Mouse (Mus musculus): Measurements from ENCODE around the gene Chil1. TPM values are rescaled to one million over a fixed set of nuclear protein-coding genes. Genes with fewer than 3 reads are reported as not detected.

The Chil1 gene
- total RNA-seq, 2 experiments from 2014 or later: 0.34 to 0.92 TPM

DNA sequence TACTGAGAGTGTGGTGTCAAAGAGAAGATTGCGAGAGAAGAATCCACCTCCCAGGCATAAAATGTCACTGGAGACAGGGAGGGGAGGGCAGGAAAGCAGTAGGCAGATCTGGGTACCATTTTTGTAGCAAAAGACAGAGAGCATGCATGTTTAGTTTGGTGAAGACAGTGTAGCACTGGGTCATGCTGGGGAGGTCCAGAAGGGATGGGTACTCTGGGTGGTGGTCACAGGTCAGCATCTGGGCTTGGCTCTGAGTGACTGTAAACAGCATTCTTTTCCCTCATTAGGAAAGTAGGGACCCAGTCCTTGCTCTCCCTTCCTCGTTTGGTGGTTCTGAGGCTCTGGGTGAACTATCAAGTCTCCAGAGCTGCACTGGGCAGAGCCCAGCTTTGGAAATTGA is 18.5 kb downstream of the Chil1 start:
- DNase-seq (ENCODE audit: low spot score): no peak
- intact Hi-C loops (cut with DNase I): no loop called here

- intact Hi-C loops (cut with DNase I): no loop called here
- DNase-seq (ENCODE audit: low spot score): no peak
These were observed 19.2 kb downstream of the Chil1 start for GRCm38 (mm10) chr1:134200998-134201686.

- intact Hi-C loops (cut with DNase I): no loop called here
- no peak for DNase-seq (ENCODE audit: low spot score)
These were observed 19.9 kb downstream of the Chil1 start for GRCm38 (mm10) chr1:134201751-134202420.

DNA sequence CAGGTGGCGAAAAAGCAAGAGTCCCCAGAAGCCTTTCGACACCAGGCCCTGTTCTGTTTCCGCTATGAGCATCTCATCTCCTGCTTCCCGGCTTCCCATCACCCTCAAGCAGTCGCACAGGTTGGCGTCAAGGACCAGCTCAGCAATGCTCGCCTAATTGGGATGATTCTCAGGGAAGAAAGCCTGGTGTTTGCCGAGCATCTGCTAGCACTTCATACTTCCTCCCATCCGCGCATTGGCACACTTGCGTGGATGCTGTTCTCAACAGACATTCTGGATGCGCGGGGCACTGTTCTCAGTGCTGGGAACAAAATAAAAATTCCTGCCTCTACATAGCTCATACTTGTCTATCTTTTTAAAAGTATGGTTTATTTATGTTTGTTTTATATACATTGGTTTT is 22.3 kb downstream of the Chil1 start:
- no peak for DNase-seq (ENCODE audit: low spot score)
- intact Hi-C loops (cut with DNase I): no loop called here

- intact Hi-C loops (cut with DNase I): no loop called here
- DNase-seq (ENCODE audit: low spot score): no peak
These were observed 23.5 kb downstream of the Chil1 start for GRCm38 (mm10) chr1:134205296-134206018.

DNA sequence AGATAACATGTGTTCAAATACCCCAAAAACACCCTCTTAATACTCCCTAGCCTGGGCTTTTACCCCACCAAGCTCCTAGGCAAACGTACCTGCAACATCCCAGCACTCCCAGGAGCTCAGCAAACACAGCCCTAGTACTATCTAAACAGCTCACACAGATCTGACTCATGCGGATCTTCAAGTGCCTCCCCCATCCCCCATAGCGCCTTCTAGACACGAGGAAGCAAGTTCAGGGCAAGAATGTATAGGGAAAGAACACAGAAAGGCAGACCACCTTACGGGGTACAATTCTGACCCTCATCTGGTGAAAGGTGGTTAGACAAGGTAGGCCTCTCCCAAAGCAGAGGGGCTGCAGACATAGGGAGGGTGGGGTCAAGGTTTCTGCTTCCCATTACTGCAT is 24.1 kb downstream of the Chil1 start:
- intact Hi-C loops (cut with DNase I): no loop called here
- DNase-seq (ENCODE audit: low spot score): no peak

GRCm38 (mm10) chr1:134210179-134210755 is 28.3 kb downstream of the Chil1 start:
- no peak for DNase-seq (ENCODE audit: low spot score)
- intact Hi-C loops (cut with DNase I): no loop called here

DNA sequence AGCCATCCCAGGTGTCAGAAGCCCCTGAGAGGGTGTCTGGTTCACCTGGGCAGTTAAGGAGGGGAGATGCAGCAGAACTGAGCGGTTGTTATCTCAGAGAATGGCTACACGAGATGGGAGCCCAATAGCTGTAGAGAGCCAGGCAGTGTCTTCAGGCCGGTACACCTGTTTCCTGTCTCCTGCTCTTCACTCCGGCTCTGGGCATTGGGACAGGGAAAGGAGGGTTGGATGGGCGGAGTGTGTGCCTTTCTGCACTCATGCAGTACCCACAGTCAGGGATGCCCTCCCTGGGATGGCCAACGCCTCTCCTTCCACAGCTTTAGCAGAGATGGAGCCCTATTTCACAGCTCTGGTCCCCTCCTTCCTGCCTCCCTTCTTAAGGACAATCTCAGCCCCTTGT is 29.1 kb downstream of the Chil1 start:
- DNase-seq (ENCODE audit: low spot score): no peak
- intact Hi-C loops (cut with DNase I): no loop called here

- intact Hi-C loops (cut with DNase I): no loop called here
- DNase-seq (ENCODE audit: low spot score): no peak
These were observed 29.7 kb downstream of the Chil1 start for GRCm38 (mm10) chr1:134211631-134212030.

- intact Hi-C loops (cut with DNase I): no loop called here
- no peak for DNase-seq (ENCODE audit: low spot score)
These were observed 30.4 kb downstream of the Chil1 start for GRCm38 (mm10) chr1:134212351-134212750.

DNA sequence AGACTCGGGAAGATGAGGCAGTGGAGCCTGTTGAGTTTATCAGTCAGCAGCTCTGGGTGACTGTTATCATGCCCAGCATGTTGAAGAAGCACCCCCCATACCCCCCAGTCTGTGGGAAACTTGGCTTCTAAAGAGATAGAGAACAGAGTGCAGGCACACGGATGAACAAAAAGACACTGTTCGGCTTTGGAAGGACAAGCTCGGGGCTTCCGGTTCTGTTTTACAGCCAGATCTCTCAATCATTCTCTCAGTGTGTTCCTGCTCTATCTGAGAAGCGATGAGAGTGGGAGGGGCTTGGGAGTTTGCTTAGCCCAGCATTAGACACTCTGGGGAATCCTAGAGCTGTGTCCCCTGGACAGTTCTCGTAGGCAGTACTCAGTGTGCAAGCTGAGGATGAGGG is 31.4 kb downstream of the Chil1 start:
- no peak for DNase-seq (ENCODE audit: low spot score)
- intact Hi-C loops (cut with DNase I): no loop called here

- intact Hi-C loops (cut with DNase I): no loop called here
- no peak for DNase-seq (ENCODE audit: low spot score)
These were observed 33.1 kb downstream of the Chil1 start for GRCm38 (mm10) chr1:134215059-134215458.

DNA sequence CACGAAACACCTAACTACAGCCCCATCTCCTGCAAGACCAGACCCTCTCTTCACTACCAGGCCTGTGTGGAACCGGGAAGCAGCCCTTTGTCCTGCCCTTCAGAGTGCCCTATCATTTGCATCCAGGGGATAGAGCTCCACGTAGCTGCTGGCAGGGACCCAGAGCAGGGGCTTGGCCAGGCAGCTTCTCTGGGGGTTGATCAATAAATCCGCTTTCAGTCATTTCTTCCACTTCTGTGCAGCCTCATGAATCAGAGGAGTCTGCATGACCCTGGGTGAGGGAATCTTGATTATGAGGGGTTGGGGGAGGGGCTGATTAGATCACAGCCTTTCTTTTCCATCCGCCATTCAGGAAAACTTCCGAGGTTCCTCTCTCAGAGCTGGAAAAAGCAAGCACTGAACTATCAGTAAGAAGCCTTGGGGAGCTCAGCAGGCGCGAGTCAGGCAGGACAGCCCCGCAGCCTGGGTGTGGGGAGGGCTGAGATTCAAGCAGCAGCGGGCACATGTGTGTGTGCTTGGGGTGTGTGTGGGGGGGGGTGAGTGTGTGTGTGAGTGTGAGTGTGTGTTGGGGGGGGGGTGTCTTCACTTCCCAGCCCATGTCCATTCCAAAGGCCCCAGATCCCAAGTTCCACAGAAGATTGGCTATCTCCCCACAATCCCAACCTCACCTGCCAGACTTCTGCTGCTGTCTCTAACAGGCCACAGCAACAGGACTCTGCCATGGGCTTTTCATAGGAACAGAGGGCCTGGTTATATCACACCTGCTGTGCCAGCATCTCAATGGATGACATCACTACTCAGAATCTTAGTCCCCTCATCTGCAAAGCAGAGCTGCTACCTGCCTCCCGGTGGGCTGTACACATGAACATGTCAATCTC is 34.0 kb downstream of the Chil1 start:
- DNase-seq (ENCODE audit: low spot score): no peak
- intact Hi-C loops (cut with DNase I): no loop called here

GRCm38 (mm10) chr1:134216629-134216971 is 34.6 kb downstream of the Chil1 start:
- DNase-seq (ENCODE audit: low spot score): no peak
- intact Hi-C loops (cut with DNase I): no loop called here

GRCm38 (mm10) chr1:134217028-134217481 is 35.1 kb downstream of the Chil1 start:
- no peak for DNase-seq (ENCODE audit: low spot score)
- intact Hi-C loops (cut with DNase I): no loop called here

- intact Hi-C loops (cut with DNase I): no loop called here
- DNase-seq (ENCODE audit: low spot score): no peak
These were observed 36.0 kb downstream of the Chil1 start for GRCm38 (mm10) chr1:134217942-134218341.

DNA sequence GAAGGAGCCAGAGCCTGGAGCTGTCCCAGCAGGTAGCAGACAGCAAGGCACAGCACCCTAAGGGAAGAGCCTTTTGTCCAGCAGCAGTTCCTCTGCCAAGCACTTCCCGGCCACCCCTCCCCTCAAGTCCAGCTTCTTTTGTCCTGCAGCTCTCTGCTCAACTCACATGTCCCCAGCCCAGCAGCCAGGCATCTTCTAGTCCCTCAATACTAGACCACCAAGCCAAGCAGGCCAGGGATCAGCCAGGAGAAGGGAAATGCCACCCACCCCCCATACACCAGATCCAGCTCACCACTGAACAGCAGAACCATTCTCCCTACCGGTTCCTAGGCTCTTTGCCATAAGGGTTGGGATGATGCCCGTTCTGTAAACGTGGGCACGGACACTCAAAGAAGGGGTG is 37.6 kb downstream of the Chil1 start:
- DNase-seq (ENCODE audit: low spot score): no peak
- intact Hi-C loops (cut with DNase I): no loop called here

- intact Hi-C loops (cut with DNase I): no loop called here
- no peak for DNase-seq (ENCODE audit: low spot score)
These were observed 39.2 kb downstream of the Chil1 start for GRCm38 (mm10) chr1:134221172-134221571.

GRCm38 (mm10) chr1:134222122-134223055 is 40.4 kb downstream of the Chil1 start:
- DNase-seq (ENCODE audit: low spot score): peak; percentile 45
- intact Hi-C loops (cut with DNase I): no loop called here

All from heart, postnatal 25 days (tissue).